Mouse (Mus musculus): Measurements from ENCODE around the gene Wdr83os. TPM values are rescaled to one million over a fixed set of nuclear protein-coding genes. Genes with fewer than 3 reads are reported as not detected.
"Not testable (repeated sequence)": the region's sequence is repeated elsewhere in the genome, so short reads cannot be mapped to it uniquely, and the experiment has no call there.

Gene Wdr83os
- polyA plus RNA-seq, 1 experiment from 2014 or later, result 109 TPM

DNA sequence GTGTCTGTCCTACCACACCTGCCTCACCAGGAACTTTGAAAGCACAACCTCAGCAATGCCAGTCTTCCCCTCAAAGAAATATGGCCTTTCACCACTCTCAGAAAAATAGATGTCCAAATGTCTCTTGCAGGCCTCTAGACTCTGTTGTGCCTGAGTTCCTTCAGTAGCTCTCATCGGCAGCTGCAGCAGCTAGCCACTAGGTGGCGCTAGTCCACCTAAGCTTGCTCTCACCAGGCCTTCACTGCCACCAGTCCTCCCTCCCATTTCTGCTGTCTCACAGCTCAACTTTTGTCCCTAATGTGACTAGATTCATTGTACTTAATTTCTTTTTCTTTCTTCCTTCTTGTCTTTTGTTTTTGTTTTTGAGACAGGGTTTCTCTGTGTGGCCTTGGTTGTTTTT lies 3.5 kb upstream of the Wdr83os start:
- no peaks in the 10 kb centered on the region for H3K27me3 ChIP-seq (ENCODE audit: low read depth, poor library complexity, severe bottlenecking)
- peaks cover 35% of the 10 kb centered on the region for H3K4me1 ChIP-seq
- no peak overlapping the region for H3K4me3 ChIP-seq
- H3K9me3 ChIP-seq (replicated peaks), result no peaks in the 10 kb centered on the region
- 1% methylated on average over 2 of the region's 2 CpGs for WGBS
- H3K36me3 ChIP-seq, result peaks cover 65% of the 10 kb centered on the region
- peak; percentile 87 for DNase-seq (ENCODE audit: low spot score)
- no peak overlapping the region for H3K27ac ChIP-seq

DNA sequence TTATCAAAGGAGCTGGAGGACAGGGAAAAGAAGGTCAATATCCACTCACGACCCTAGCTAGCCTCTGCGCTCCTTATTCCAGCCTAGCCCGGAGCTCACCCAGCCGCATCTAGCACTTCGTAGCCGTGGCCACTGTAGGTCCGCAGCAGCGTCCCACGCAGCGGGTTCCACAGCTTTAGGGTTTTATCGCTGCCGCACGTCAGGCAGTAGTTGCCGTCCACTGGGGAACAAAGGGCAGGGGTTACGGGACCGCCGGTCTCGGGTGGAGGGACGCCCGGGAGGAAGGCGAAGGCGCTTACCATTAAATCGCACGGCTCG lies 367 bp upstream of the Wdr83os start:
- Histone ChIP-seq H3K36me3 (peaks cover 47% of the 10 kb centered on the region), H3K4me1 (peaks cover 42% of the 10 kb centered on the region), H3K9me3 (replicated peaks) (no peaks in the 10 kb centered on the region), H3K27ac (peak overlapping the region; percentile 87), H3K4me3 (peak overlapping the region; percentile 96), H3K27me3 (ENCODE audit: low read depth, poor library complexity, severe bottlenecking) (no peaks in the 10 kb centered on the region)
- 2% methylated on average over 25 of the region's 25 CpGs for WGBS
- no peak for DNase-seq (ENCODE audit: low spot score)

DNA sequence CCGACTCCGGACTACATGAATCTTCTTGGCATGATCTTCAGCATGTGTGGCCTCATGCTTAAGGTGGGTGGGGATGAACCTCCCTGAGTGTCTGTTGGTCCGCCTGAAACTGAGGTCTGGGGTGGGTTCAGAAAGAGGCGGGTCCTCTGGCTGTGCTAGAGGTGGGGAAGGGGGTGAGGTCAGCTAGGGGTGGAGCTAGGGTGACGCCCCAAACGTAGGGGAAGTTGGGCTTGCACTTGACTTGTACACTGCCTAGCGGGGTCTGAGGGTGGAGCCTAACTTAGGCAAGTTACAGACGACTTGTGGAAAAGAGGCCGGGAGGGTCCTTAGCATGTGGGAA lies 646 bp downstream of the Wdr83os start, which contains the start of gene Wdr83:
TSS of gene Wdr83 (minus strand) at position 91 of the 340 bp plus-strand sequence.
- peaks cover 42% of the 10 kb centered on the region for H3K4me1 ChIP-seq
- H3K4me3 ChIP-seq, result peak within 1 kb of the TSS; percentile 96
- H3K9me3 ChIP-seq (replicated peaks), result no peaks in the 10 kb centered on the region
- peak within 1 kb of the TSS; percentile 87 for H3K27ac ChIP-seq
- H3K27me3 ChIP-seq (ENCODE audit: low read depth, poor library complexity, severe bottlenecking), result no peaks in the 10 kb centered on the region
- WGBS, result 2% methylated on average over 9 of the region's 9 CpGs
- peak; percentile 62 for DNase-seq (ENCODE audit: low spot score)
- peaks cover 46% of the 10 kb centered on the region for H3K36me3 ChIP-seq

DNA sequence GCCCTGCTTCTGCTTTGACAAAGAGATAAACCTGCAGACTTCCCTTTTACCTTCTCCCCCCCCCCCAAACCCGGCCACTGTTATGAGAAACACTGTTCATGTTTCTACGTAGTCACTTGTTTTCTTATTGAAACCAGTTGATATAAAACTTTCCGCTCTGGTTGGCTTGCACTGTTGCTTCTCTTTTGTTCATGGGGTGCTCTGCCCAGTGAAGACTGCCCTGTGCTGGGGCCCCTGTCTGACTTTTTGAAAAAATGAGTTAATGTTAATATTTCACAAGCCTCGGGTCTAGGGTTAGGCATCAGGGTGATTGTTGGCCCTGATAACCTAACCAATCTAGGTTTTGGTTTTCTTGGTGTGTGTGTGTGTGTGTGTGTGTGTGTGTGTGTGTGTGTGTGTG lies 1.6 kb downstream of the Wdr83os start:
- not testable (repeated sequence) for H3K4me3 ChIP-seq; H3K9me3 ChIP-seq (replicated peaks); H3K27me3 ChIP-seq (ENCODE audit: low read depth, poor library complexity, severe bottlenecking); H3K27ac ChIP-seq; DNase-seq (ENCODE audit: low spot score)
- 94% methylated on average over 4 of the region's 4 CpGs for WGBS
- Histone ChIP-seq H3K4me1 (peaks cover 42% of the 10 kb centered on the region), H3K36me3 (peaks cover 44% of the 10 kb centered on the region)

DNA sequence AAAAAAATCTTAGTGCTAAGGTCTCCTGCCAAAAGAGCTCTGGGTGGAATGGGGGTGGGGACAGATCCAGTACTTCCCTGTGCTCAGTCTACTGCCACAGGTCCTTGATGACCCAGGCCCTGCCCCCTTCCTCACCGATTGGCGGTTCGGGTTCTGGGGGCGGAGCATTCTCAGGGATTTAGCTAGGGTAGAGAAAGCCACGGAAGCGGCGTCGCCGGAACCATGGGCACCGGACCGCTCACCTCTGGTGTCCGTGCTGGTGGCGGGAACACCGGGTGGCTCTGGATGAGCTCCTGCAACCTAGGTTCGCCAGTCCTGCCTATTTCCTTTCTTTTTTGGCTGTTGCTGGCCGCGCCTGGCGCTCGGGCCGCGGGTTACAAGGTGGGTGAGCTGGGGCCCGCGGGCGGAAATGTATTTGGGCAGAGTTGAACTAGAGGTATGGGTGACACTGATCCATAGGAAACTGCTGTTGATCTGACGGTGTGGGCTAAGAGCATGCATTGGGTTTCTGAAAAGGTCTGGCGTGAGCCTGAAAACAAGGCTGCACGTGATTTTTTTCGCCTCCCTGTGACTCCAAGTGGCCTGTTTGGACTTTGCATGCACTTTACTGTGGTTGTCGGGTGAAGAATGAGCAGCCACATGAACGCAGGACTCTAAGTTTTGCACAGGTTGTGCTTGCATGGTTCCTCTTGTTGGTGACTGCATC lies 2.7 kb downstream of the Wdr83os start, which contains the start of gene Man2b1:
TSS of gene Man2b1 (plus strand) at position 163 of the 706 bp plus-strand sequence.
- peaks cover 46% of the 10 kb centered on the region for H3K36me3 ChIP-seq
- peak within 1 kb of the TSS; percentile 83 for H3K27ac ChIP-seq
- peak within 1 kb of the TSS; percentile 73 for H3K4me3 ChIP-seq
- H3K9me3 ChIP-seq (replicated peaks), result no peaks in the 10 kb centered on the region
- peak; percentile 80 for DNase-seq (ENCODE audit: low spot score)
- peaks cover 42% of the 10 kb centered on the region for H3K4me1 ChIP-seq
- no peaks in the 10 kb centered on the region for H3K27me3 ChIP-seq (ENCODE audit: low read depth, poor library complexity, severe bottlenecking)
- 3% methylated on average over 30 of the region's 30 CpGs for WGBS

DNA sequence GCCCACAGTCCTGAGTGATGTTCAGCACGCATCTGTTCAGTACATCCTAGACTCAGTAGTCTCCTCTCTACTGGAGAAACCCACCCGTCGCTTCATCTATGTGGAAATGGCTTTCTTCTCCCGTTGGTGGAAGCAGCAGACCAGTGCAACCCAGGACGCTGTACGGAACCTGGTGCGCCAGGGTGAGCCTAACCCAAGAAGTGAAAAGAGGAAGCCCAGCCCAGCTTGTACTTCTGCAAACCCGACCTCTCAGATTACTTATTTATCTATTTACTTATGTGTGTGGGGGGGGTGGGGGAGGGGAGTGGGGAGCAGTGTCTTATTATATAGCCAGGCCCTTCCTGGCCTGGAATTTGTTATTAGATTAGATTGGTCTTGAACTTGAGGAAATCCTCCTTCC lies 4.1 kb downstream of the Wdr83os start:
- no peak overlapping the region for H3K4me3 ChIP-seq

DNA sequence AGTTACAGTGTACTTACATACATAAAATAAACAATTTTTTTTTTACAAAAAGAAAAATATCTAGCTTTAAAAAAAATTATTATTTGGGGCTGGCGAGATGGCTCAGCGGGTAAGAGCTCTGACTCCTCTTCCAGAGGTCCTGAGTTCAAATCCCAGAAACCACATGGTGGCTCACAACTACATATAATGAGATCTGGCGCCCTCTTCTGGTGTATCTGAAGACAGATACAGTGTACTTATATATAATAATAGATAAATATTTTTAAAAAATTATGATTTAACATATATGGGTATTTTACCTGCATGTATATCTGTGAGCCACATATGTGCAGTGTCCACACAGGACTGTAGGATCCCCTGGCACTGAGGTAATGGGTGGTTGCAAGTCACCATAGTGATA lies 5.7 kb downstream of the Wdr83os start:
- Histone ChIP-seq H3K27me3 (ENCODE audit: low read depth, poor library complexity, severe bottlenecking) (no peaks in the 10 kb centered on the region), H3K4me3 (no peak overlapping the region), H3K9me3 (replicated peaks) (no peaks in the 10 kb centered on the region), H3K27ac (no peak overlapping the region), H3K4me1 (peaks cover 28% of the 10 kb centered on the region), H3K36me3 (peaks cover 53% of the 10 kb centered on the region)
- no peak for DNase-seq (ENCODE audit: low spot score)
- WGBS, result 84% methylated on average over 3 of the region's 3 CpGs

More for the DNA sequence above, 4.1 kb downstream of the Wdr83os start:
- DNase-seq (ENCODE audit: low spot score), result no peak
- H3K9me3 ChIP-seq (replicated peaks), result no peaks in the 10 kb centered on the region
- no peaks in the 10 kb centered on the region for H3K27me3 ChIP-seq (ENCODE audit: low read depth, poor library complexity, severe bottlenecking)
- peaks cover 38% of the 10 kb centered on the region for H3K4me1 ChIP-seq
- H3K27ac ChIP-seq, result no peak overlapping the region
- 88% methylated on average over 8 of the region's 8 CpGs for WGBS
- peaks cover 47% of the 10 kb centered on the region for H3K36me3 ChIP-seq

DNA sequence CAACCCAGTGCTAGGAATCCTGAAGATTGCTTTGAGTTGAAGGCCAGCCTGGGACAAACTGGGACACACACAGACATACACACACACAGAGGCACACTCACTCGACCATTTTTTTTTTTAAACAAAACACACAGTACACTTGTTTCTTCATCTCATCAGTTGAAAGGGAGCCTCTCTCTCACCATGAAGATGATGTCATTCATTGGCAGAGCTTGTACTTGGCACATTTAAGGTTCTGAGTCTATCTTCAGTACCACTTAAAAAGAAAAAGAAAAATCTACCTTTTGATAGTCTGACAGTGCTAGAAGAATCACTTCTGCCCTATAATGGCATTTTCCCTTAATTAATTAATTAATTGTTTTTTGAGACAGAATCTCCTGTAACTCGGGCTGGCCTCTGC lies 8.2 kb downstream of the Wdr83os start:
- Histone ChIP-seq H3K27me3 (ENCODE audit: low read depth, poor library complexity, severe bottlenecking) (no peaks in the 10 kb centered on the region), H3K4me1 (peaks cover 9% of the 10 kb centered on the region), H3K9me3 (replicated peaks) (no peaks in the 10 kb centered on the region), H3K27ac (no peak overlapping the region), H3K36me3 (peaks cover 68% of the 10 kb centered on the region), H3K4me3 (no peak overlapping the region)
- whole genome bisulfite sequencing, result 87% methylated on average over 2 of the region's 2 CpGs
- no peak for DNase-seq (ENCODE audit: low spot score)

DNA sequence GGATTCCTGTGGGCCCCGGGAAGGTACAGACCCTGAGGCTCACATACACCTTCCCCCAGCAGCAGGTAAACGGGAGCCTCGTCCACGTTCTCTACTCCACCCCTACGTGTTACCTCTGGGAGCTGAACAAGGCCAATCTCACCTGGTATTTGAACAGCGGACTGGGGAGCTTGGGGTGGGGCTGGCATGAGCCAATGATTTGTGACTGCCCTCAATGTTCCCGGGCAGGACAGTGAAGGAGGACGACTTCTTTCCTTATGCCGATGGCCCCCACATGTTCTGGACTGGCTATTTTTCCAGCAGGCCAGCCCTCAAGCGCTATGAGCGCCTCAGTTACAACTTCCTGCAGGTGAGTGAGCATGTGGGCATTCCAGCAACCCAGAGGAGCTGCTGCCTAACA lies 10.3 kb downstream of the Wdr83os start:
- Histone ChIP-seq H3K4me1 (peaks cover 3% of the 10 kb centered on the region; the same call in 1 of the 2 replicates), H3K9me3 (replicated peaks) (no peaks in the 10 kb centered on the region), H3K4me3 (no peak overlapping the region), H3K36me3 (peaks cover 77% of the 10 kb centered on the region), H3K27me3 (ENCODE audit: low read depth, poor library complexity, severe bottlenecking) (no peaks in the 10 kb centered on the region), H3K27ac (no peak overlapping the region)
- 90% methylated on average over 11 of the region's 11 CpGs for WGBS
- DNase-seq (ENCODE audit: low spot score), result no peak

DNA sequence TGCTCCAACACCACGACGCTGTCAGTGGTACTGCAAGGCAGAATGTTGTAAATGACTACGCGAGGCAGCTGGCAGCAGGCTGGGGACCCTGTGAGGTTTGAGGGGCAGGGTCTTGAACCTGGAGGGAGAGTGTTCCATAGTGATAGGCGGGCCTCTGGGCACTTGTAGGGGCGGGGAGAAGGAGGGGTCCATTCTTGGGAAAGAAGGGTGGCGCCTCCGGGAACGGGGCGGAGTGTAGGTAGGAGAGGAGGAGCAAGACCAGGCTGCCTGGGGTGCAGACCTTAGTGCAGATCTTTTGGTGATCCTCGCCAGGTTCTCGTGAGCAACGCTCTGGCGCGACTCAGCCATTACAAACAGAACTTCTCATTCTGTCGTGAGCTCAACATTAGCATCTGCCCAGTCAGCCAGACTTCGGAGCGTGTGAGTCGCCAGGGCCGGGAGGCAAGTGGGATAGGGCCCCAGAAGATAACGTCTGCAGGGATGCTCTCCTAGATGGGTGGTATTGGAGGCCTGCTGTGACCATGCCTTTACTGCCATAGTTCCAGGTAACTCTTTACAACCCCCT lies 11.1 kb downstream of the Wdr83os start:
- peaks cover 3% of the 10 kb centered on the region; the same call in 1 of the 2 replicates for H3K4me1 ChIP-seq
- no peak overlapping the region for H3K27ac ChIP-seq
- peaks cover 80% of the 10 kb centered on the region for H3K36me3 ChIP-seq
- no peak overlapping the region for H3K4me3 ChIP-seq
- DNase-seq (ENCODE audit: low spot score), result no peak
- H3K9me3 ChIP-seq (replicated peaks), result no peaks in the 10 kb centered on the region
- 22% methylated on average over 21 of the region's 21 CpGs for WGBS
- no peaks in the 10 kb centered on the region for H3K27me3 ChIP-seq (ENCODE audit: low read depth, poor library complexity, severe bottlenecking)

DNA sequence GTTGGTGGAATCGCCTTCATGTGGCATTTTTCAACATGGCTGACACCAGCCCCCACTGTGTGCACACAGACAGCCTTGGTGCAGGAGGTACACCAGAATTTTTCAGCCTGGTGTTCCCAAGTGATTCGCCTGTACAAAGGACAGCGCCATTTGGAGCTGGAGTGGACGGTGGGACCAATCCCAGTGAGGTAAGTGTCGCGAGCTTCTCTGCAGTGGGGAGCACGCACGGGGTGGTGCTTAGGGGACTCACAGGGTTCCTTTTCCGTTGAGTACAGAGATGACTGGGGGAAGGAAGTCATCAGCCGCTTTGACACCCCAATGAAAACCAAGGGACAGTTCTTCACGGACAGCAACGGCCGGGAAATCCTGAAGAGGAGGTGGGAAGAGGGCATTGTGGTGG lies 14.5 kb downstream of the Wdr83os start:
- Histone ChIP-seq H3K36me3 (peaks cover 72% of the 10 kb centered on the region), H3K4me3 (no peak overlapping the region), H3K27me3 (ENCODE audit: low read depth, poor library complexity, severe bottlenecking) (no peaks in the 10 kb centered on the region), H3K9me3 (replicated peaks) (no peaks in the 10 kb centered on the region), H3K4me1 (peaks cover 3% of the 10 kb centered on the region; the same call in 1 of the 2 replicates), H3K27ac (no peak overlapping the region)
- 93% methylated on average over 13 of the region's 13 CpGs for WGBS
- no peak for DNase-seq (ENCODE audit: low spot score)

DNA sequence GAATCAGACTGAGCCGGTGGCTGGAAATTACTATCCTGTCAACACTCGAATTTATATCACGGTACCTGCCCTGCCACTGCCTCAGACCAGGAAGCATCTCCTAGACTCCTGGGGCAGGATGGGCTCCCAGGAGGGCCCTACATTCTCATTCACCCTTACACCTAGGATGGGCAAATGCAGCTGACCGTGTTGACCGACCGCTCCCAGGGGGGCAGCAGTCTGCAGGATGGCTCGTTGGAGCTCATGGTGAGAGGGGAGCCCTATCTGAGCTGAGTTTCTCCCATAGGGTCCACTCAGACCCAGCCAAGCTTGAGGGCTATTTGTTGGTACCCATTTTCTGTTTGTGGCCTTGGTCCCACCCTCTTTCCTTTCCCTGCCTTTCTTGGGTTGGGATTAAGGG lies 15.0 kb downstream of the Wdr83os start:
- H3K9me3 ChIP-seq (replicated peaks), result no peaks in the 10 kb centered on the region
- H3K27ac ChIP-seq, result no peak overlapping the region
- DNase-seq (ENCODE audit: low spot score), result no peak

DNA sequence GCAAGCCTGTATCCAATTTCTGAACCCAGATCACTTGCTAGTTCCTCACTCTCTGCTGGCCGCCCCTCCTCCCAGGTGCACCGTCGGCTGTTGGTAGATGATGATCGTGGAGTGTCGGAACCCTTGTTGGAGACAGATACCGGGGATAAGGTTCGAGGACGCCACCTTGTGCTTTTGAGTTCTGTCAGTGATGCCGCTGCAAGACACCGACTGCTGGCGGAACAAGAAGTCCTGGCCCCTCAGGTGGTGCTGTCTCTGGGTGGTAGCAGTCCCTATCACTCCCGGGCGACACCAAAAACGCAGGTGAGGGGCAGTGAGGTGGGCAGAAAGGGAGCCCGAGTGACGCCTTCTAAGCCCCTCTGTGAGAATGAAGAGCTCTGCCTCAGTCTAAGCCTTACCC lies 15.7 kb downstream of the Wdr83os start:
- Histone ChIP-seq H3K4me1 (peaks cover 3% of the 10 kb centered on the region; the same call in 1 of the 2 replicates), H3K36me3 (peaks cover 67% of the 10 kb centered on the region)
- 95% methylated on average over 16 of the region's 16 CpGs for WGBS

More for the DNA sequence above, 15.0 kb downstream of the Wdr83os start:
- peaks cover 3% of the 10 kb centered on the region; the same call in 1 of the 2 replicates for H3K4me1 ChIP-seq
- H3K36me3 ChIP-seq, result peaks cover 72% of the 10 kb centered on the region
- H3K27me3 ChIP-seq (ENCODE audit: low read depth, poor library complexity, severe bottlenecking), result no peaks in the 10 kb centered on the region
- no peak overlapping the region for H3K4me3 ChIP-seq
- 94% methylated on average over 7 of the region's 7 CpGs for WGBS

More for the DNA sequence above, 15.7 kb downstream of the Wdr83os start:
- Histone ChIP-seq H3K27me3 (ENCODE audit: low read depth, poor library complexity, severe bottlenecking) (no peaks in the 10 kb centered on the region), H3K4me3 (no peak overlapping the region), H3K9me3 (replicated peaks) (no peaks in the 10 kb centered on the region), H3K27ac (no peak overlapping the region)
- no peak for DNase-seq (ENCODE audit: low spot score)
